Mouse (Mus musculus) lung, embryonic 14.5 days (tissue): ENCODE results near the gene Arid5b. TPM values are rescaled to one million over a fixed set of nuclear protein-coding genes. Genes with fewer than 3 reads are reported as not detected.

Experiments
- ATAC-seq: fragments of 200-750 bp; cut with Nextera tagmentation; 2 replicates; pipeline ENCODE4 v1.8.0; 2017; ENCODE audit warnings: mild to moderate bottlenecking, moderate TSS enrichment, moderate library complexity; ENCODE audit not compliant: insufficient read depth
- DNase-seq: peaks from one replicate; pipeline ENCODE4 v3.0.0-alpha.2; 2015
- H3K27ac ChIP-seq: fragments of 300-500 bp; sonication (generic); 2 replicates; pipeline ENCODE4 v1.5.1; 2014; ENCODE audit warnings: low read depth, mild to moderate bottlenecking, moderate library complexity
- H3K27me3 ChIP-seq: fragments of 300-500 bp; sonication (generic); 2 replicates; pipeline ENCODE4 v1.6.1; 2014; ENCODE audit warnings: low read length, control low read depth; ENCODE audit not compliant: insufficient read depth
- H3K36me3 ChIP-seq: fragments of 300-500 bp; sonication (generic); 2 replicates; pipeline ENCODE4 v1.6.1; 2014; ENCODE audit warnings: control low read depth; ENCODE audit not compliant: insufficient read depth
- H3K4me1 ChIP-seq: fragments of 300-500 bp; sonication (generic); 2 replicates; pipeline ENCODE4 v1.6.1; 2014; ENCODE audit warnings: antibody characterized with exemption, control low read depth; ENCODE audit not compliant: insufficient read depth
- H3K4me2 ChIP-seq: fragments of 300-500 bp; sonication (generic); 2 replicates; pipeline ENCODE4 v1.6.1; 2014; ENCODE audit warnings: mild to moderate bottlenecking
- H3K4me3 ChIP-seq: fragments of 300-500 bp; sonication (generic); 2 replicates; pipeline ENCODE4 v1.5.1; 2014; ENCODE audit warnings: low read depth, low read length
- H3K9ac ChIP-seq: fragments of 300-500 bp; sonication (generic); 2 replicates; pipeline ENCODE4 v1.6.1; 2014
- H3K9me3 ChIP-seq: fragments of 300-500 bp; sonication (generic); 2 replicates; pipeline ENCODE4 v1.6.1; 2016; ENCODE audit warnings: low read depth, low read length, control low read depth
- CTCF ChIP-seq: IDR thresholded peaks from 2 replicates; pipeline ENCODE4 v1.5.1; 2016; ENCODE audit warnings: antibody characterized with exemption, low read depth
- WGBS: fragments of 180-500 bp; shearing (Covaris S2); extraction: QIAGEN DNeasy Blood & Tissue Kit; methylation state at CpG from one replicate; pipeline ENCODE4 v1.1.7; 2014; 5-methylcytosine and 5-hydroxymethylcytosine counted together
- polyA plus RNA-seq: library from polyadenylated mRNA; unstranded; fragments of >200 nt; fragmentation: Nextera tagmentation; extraction: Ambion mirVana; gene quantifications from 2 replicates; pipeline ENCODE4 v1.2.1, GENCODE M21; 2014

Arid5b gene
- polyA plus RNA-seq, 1 experiment from 2014 or later = 41.2 TPM

GRCm38 (mm10) chr10:68274900-68275760 lies 3.4 kb downstream of the Arid5b start:
- peak; percentile 21; the same call in 1 of the 2 replicates for TF ChIP-seq CTCF
- DNase-seq = peak; percentile 56
- Histone ChIP-seq H3K4me2 (peak overlapping the region; percentile 62), H3K27ac (no peak overlapping the region; the same call in 1 of the 2 replicates), H3K4me1 (peaks cover 7% of the 10 kb centered on the region; the same call in 1 of the 2 replicates), H3K4me3 (peak overlapping the region; percentile 74; the same call in 1 of the 2 replicates), H3K36me3 (peaks cover 23% of the 10 kb centered on the region), H3K9ac (no peak overlapping the region), H3K9me3 (no peaks in the 10 kb centered on the region), H3K27me3 (no peaks in the 10 kb centered on the region)
- no peak for ATAC-seq
- 27% methylated on average over 18 of the region's 18 CpGs for WGBS

- Histone ChIP-seq H3K36me3 (peaks cover 25% of the 10 kb centered on the region), H3K9me3 (no peaks in the 10 kb centered on the region), H3K27ac (no peak overlapping the region), H3K27me3 (no peaks in the 10 kb centered on the region), H3K9ac (no peak overlapping the region), H3K4me3 (no peak overlapping the region), H3K4me2 (no peak overlapping the region), H3K4me1 (peaks cover 7% of the 10 kb centered on the region; the same call in 1 of the 2 replicates)
- 86% methylated on average over 10 of the region's 10 CpGs for WGBS
- ATAC-seq (no peak), DNase-seq (no peak)
- no peak for TF ChIP-seq CTCF
Measured at GRCm38 (mm10) chr10:68269789-68270188, 8.8 kb downstream of the Arid5b start.

- Histone ChIP-seq H3K9ac (no peak overlapping the region), H3K9me3 (no peaks in the 10 kb centered on the region), H3K27me3 (no peaks in the 10 kb centered on the region), H3K36me3 (peaks cover 24% of the 10 kb centered on the region), H3K4me1 (0 out of 2 replicates have a peak, but pooled peaks cover 6% of the 10 kb centered on the region), H3K4me2 (no peak overlapping the region), H3K27ac (no peak overlapping the region), H3K4me3 (no peak overlapping the region)
- TF ChIP-seq CTCF = no peak
- ATAC-seq (no peak; the same call in 1 of the 2 replicates), DNase-seq (peak; percentile 38)
- 62% methylated on average over 5 of the region's 5 CpGs for WGBS
Measured at GRCm38 (mm10) chr10:68268629-68269028, 9.9 kb downstream of the Arid5b start.

GRCm38 (mm10) chr10:68263969-68264688 lies 14.4 kb downstream of the Arid5b start:
- Histone ChIP-seq H3K4me3 (no peak overlapping the region), H3K4me2 (no peak overlapping the region), H3K4me1 (0 out of 2 replicates have a peak, but pooled peaks cover 6% of the 10 kb centered on the region), H3K27ac (no peak overlapping the region), H3K27me3 (no peaks in the 10 kb centered on the region), H3K36me3 (peaks cover 23% of the 10 kb centered on the region), H3K9me3 (no peaks in the 10 kb centered on the region), H3K9ac (no peak overlapping the region)
- ATAC-seq (no peak), DNase-seq (no peak)
- 85% methylated on average over 10 of the region's 10 CpGs for WGBS
- TF ChIP-seq CTCF = no peak

- DNase-seq (no peak), ATAC-seq (no peak)
- Histone ChIP-seq H3K36me3 (peaks cover 27% of the 10 kb centered on the region), H3K4me1 (0 out of 2 replicates have a peak, but pooled peaks cover under 1% of the 10 kb centered on the region), H3K9ac (no peak overlapping the region), H3K4me3 (no peak overlapping the region), H3K27me3 (no peaks in the 10 kb centered on the region), H3K27ac (no peak overlapping the region), H3K9me3 (no peaks in the 10 kb centered on the region), H3K4me2 (no peak overlapping the region)
- no peak for TF ChIP-seq CTCF
- WGBS = 77% methylated on average over 9 of the region's 9 CpGs
Measured at GRCm38 (mm10) chr10:68263296-68263968, 15.1 kb downstream of the Arid5b start.

- 71% methylated on average over 4 of the region's 4 CpGs for WGBS
Measured at GRCm38 (mm10) chr10:68259601-68260000, 18.9 kb downstream of the Arid5b start.

More at GRCm38 (mm10) chr10:68259601-68260000, 18.9 kb downstream of the Arid5b start:
- no peak for ATAC-seq
- Histone ChIP-seq H3K9ac (no peak overlapping the region), H3K27ac (no peak overlapping the region), H3K4me3 (no peak overlapping the region), H3K4me1 (no peaks in the 10 kb centered on the region), H3K9me3 (no peaks in the 10 kb centered on the region), H3K4me2 (no peak overlapping the region), H3K36me3 (peaks cover 32% of the 10 kb centered on the region), H3K27me3 (no peaks in the 10 kb centered on the region)
- TF ChIP-seq CTCF = no peak
- no peak for DNase-seq
